Mouse (Mus musculus): ENCODE data around the gene Xkrx. TPM values are rescaled to one million over a fixed set of nuclear protein-coding genes. Genes with fewer than 3 reads are reported as not detected.

Gene Xkrx
- total and polyA plus RNA-seq, 3 experiments: 0.04 to 0.24 TPM; not detected in 1

DNA sequence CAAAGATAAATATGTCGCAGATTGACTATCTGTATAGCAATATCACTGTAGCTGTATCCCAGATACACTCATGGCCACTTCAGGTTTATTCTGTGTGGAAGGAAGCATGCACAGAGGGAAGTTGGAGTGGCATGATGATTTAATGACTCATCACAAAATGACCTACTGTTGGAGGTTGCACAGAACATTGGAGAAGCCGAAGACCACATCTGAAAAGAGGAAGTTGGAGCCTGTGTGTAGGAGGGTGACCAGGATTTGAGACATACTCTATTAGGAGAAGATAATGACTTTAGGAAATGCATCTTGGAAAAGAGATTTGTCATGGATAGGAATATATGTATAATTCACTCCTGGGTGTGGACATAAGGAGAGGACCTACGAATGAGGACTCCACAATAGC, 45.5 kb downstream of the Xkrx start:
- dilution Hi-C loops (cut with MboI; ENCODE audit: extremely low pct_ligation_motif_present, extremely low pct_unique_long_range_greater_than_20kb, low sequenced_read_pairs): no loop called here
- in situ Hi-C loops (cut with MboI; ENCODE audit: low pct_ligation_motif_present, low pct_unique_long_range_greater_than_20kb, low sequenced_read_pairs): no loop called here
- no peak overlapping the region for H3K27ac ChIP-seq (ENCODE audit: insufficient read depth, low read depth)
- no peak overlapping the region for H3K4me2 ChIP-seq (ENCODE audit: insufficient read depth, low read depth, poor library complexity, severe bottlenecking)
- no peak for TF ChIP-seq ZKSCAN1 (IDR thresholded peaks at IDR 0.05; ENCODE audit: borderline replicate concordance, low read depth, low read length)
- no peak for TF ChIP-seq MAFK (IDR thresholded peaks at IDR 0.05; ENCODE audit: insufficient replicate concordance, low read length)
- TF ChIP-seq TBP (conservative IDR thresholded peaks at IDR 0.05; ENCODE audit: low read depth, low read length): no peak
- TF ChIP-seq ZNF384 (IDR thresholded peaks at IDR 0.05; ENCODE audit: low read depth, low read length): no peak
- TF ChIP-seq JUN (IDR thresholded peaks at IDR 0.05; ENCODE audit: insufficient read depth, low read depth, low read length): no peak
- TF ChIP-seq E2F4 (IDR thresholded peaks at IDR 0.05; ENCODE audit: insufficient replicate concordance, low read depth, low read length): no peak
- no peak for TF ChIP-seq POLR2A (IDR thresholded peaks at IDR 0.05; ENCODE audit: low read depth, low read length)
- TF ChIP-seq NRF1 (IDR thresholded peaks at IDR 0.05; ENCODE audit: low read depth, low read length): no peak
- no peak for TF ChIP-seq JUND (conservative IDR thresholded peaks at IDR 0.05; ENCODE audit: low read depth, low read length)
- TF ChIP-seq SMC3 (IDR thresholded peaks at IDR 0.05; ENCODE audit: low read depth, low read length): no peak
- no peak for TF ChIP-seq MAX (IDR thresholded peaks at IDR 0.05; ENCODE audit: low read length)
- TF ChIP-seq USF1 (IDR thresholded peaks at IDR 0.05; ENCODE audit: low read depth, low read length): no peak
- TF ChIP-seq MEF2A (IDR thresholded peaks at IDR 0.05; ENCODE audit: borderline replicate concordance, low read depth, low read length): no peak
- H3K79me2 ChIP-seq (replicated peaks; ENCODE audit: control insufficient read depth, extremely low read depth, insufficient read depth, poor library complexity, severe bottlenecking): no peaks in the 10 kb centered on the region
- no peak overlapping the region for H3K4me3 ChIP-seq (replicated peaks in 1 of 3; ENCODE audit: low read depth in 2 of 3, low read length in 2 of 3, poor library complexity in 1 of 3)
- H3K4me1 ChIP-seq (ENCODE audit: control insufficient read depth in 1 of 2, insufficient read depth in 2 of 2): peaks cover 3 to 10% of the 10 kb centered on the region in 2 experiments; a peak in 3 of 4 replicates
- no peaks in the 10 kb centered on the region for H3K27me3 ChIP-seq (replicated peaks)
- no peak overlapping the region for H3K9ac ChIP-seq (ENCODE audit: insufficient read depth, low read depth)
- H3K36me3 ChIP-seq (replicated peaks in 1 of 2; ENCODE audit: control insufficient read depth in 1 of 2, insufficient read depth in 1 of 2, low read length in 1 of 2): no peaks in the 10 kb centered on the region
- DNase-seq (ENCODE audit: extremely low read depth): peak; percentile 16
- H3K9me3 ChIP-seq (replicated peaks; ENCODE audit: low read length): no peaks in the 10 kb centered on the region

DNA sequence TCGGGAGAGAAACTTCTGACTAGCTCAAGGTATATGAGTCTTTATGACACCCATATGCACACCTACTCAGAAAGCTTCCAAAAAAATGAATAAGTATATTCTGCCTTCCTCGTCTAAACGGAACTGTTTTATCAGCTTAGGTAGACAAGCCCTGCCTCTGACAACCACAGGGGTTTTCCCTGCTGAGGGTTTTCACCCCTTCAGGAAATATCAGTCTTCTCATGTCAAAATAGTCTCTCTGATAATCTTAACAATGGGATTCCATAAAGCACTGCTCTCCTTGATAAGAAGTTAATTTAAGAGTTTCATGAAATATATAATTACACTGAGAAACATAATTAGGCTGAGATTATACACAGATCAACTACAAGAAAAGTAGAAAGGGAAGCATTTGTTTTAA, 50.1 kb downstream of the Xkrx start:
- in situ Hi-C loops (cut with MboI; ENCODE audit: low pct_ligation_motif_present, low pct_unique_long_range_greater_than_20kb, low sequenced_read_pairs): no loop called here
- no peaks in the 10 kb centered on the region for H3K27me3 ChIP-seq (replicated peaks)
- dilution Hi-C loops (cut with MboI; ENCODE audit: extremely low pct_ligation_motif_present, extremely low pct_unique_long_range_greater_than_20kb, low sequenced_read_pairs): no loop called here

More for the DNA sequence above, 50.1 kb downstream of the Xkrx start:
- H3K79me2 ChIP-seq (replicated peaks; ENCODE audit: control insufficient read depth, extremely low read depth, insufficient read depth, poor library complexity, severe bottlenecking): no peaks in the 10 kb centered on the region
- H3K9ac ChIP-seq (ENCODE audit: insufficient read depth, low read depth): no peak overlapping the region
- no peaks in the 10 kb centered on the region for H3K36me3 ChIP-seq (replicated peaks in 1 of 2; ENCODE audit: control insufficient read depth in 1 of 2, insufficient read depth in 1 of 2, low read length in 1 of 2)
- peak; percentile 30 for DNase-seq (ENCODE audit: extremely low read depth)
- H3K4me1 ChIP-seq (ENCODE audit: control insufficient read depth in 1 of 2, insufficient read depth in 2 of 2): peaks cover 3 to 10% of the 10 kb centered on the region in 2 experiments; a peak in 3 of 4 replicates
- peak overlapping the region; percentile 56; the same call in 1 of the 2 replicates for H3K4me2 ChIP-seq (ENCODE audit: insufficient read depth, low read depth, poor library complexity, severe bottlenecking)
- no peak overlapping the region for H3K27ac ChIP-seq (ENCODE audit: insufficient read depth, low read depth)
- no peaks in the 10 kb centered on the region for H3K9me3 ChIP-seq (replicated peaks; ENCODE audit: low read length)
- TF ChIP-seq TCF12 (IDR thresholded peaks at IDR 0.05; ENCODE audit: low read depth, low read length) (no peak), E2F4 (IDR thresholded peaks at IDR 0.05; ENCODE audit: insufficient replicate concordance, low read depth, low read length) (no peak), MAX (IDR thresholded peaks at IDR 0.05; ENCODE audit: low read length) (no peak), KAT2A (IDR thresholded peaks at IDR 0.05; ENCODE audit: insufficient replicate concordance, low read length) (no peak), JUND (conservative IDR thresholded peaks at IDR 0.05; ENCODE audit: low read depth, low read length) (no peak), CHD2 (IDR thresholded peaks at IDR 0.05; ENCODE audit: low read length) (no peak), MAZ (IDR thresholded peaks at IDR 0.05; ENCODE audit: low read depth, low read length) (no peak), RAD21 (IDR thresholded peaks at IDR 0.05; ENCODE audit: low read depth, low read length) (no peak), ZKSCAN1 (IDR thresholded peaks at IDR 0.05; ENCODE audit: borderline replicate concordance, low read depth, low read length) (no peak), MYC (IDR thresholded peaks at IDR 0.05; ENCODE audit: low read depth, low read length) (no peak), POLR2A (IDR thresholded peaks at IDR 0.05; ENCODE audit: low read depth, low read length) (no peak), POLR2AphosphoS2 (IDR thresholded peaks at IDR 0.05; ENCODE audit: low read depth, low read length) (no peak)
- no peak overlapping the region for H3K4me3 ChIP-seq (replicated peaks in 1 of 3; ENCODE audit: low read depth in 2 of 3, low read length in 2 of 3, poor library complexity in 1 of 3)

All from CH12.LX (cell line).